Mouse (Mus musculus) bone marrow, adult 2 months (tissue): ENCODE results near the gene Slbp. TPM values are rescaled to one million over a fixed set of nuclear protein-coding genes. Genes with fewer than 3 reads are reported as not detected.
A peak's percentile ranks its signal among the peaks of the same experiment; 100 is the strongest.

ENCODE experiments used
- H3K27ac ChIP-seq: fragments of 200-500 bp; 2 replicates; pipeline ENCODE4 v1.5.1; 2012; ENCODE audit warnings: low read depth, mild to moderate bottlenecking, control low read depth, inconsistent platforms, low read length; ENCODE audit not compliant: control insufficient read depth, poor library complexity, insufficient read depth
- H3K4me1 ChIP-seq: fragments of 200-500 bp; 2 replicates; pipeline ENCODE4 v1.6.1; 2011; ENCODE audit warnings: low read length; ENCODE audit not compliant: control insufficient read depth, insufficient read depth
- H3K4me3 ChIP-seq: fragments of 200-500 bp; replicated peaks from 2 replicates; pipeline ENCODE3; 2011; ENCODE audit warnings: mild to moderate bottlenecking, low read depth, low read length, control low read depth; ENCODE audit not compliant: control insufficient read depth
- CTCF ChIP-seq: fragments of 200-500 bp; IDR thresholded peaks from 2 replicates; pipeline ENCODE4 v1.5.1; 2011; ENCODE audit warnings: low read length, control low read depth; ENCODE audit not compliant: control insufficient read depth, insufficient read depth
- POLR2A ChIP-seq: fragments of 200-500 bp; IDR thresholded peaks from 2 replicates; pipeline ENCODE4 v1.6.1; 2011; ENCODE audit warnings: low read depth, mild to moderate bottlenecking, control low read depth, low read length, borderline replicate concordance; ENCODE audit not compliant: control insufficient read depth
- WGBS: fragments of 180-500 bp; shearing (Covaris S2); methylation state at CpG from one replicate; pipeline ENCODE4 v1.1.7; 2018; 5-methylcytosine and 5-hydroxymethylcytosine counted together
- polyA plus RNA-seq: library from polyadenylated mRNA; stranded (reverse); fragments of >200 nt; gene quantifications from 2 replicates; pipeline ENCODE4 v1.2.4, GENCODE M21; 2011; ENCODE audit warnings: low replicate concordance; ENCODE audit not compliant: missing spikeins, insufficient read depth, insufficient read length

Slbp gene
- polyA plus RNA-seq, 1 experiment = 194 TPM

GRCm38 (mm10) chr5:33684932-33685331, 32.6 kb upstream of the Slbp start:
- no peak for TF ChIP-seq CTCF
- TF ChIP-seq POLR2A = no peak
- 88% methylated on average over 4 of the region's 4 CpGs for WGBS
- Histone ChIP-seq H3K4me3 (no peak overlapping the region), H3K4me1 (no peaks in the 10 kb centered on the region), H3K27ac (no peak overlapping the region)

- H3K4me1 ChIP-seq = no peaks in the 10 kb centered on the region
- 40% methylated on average over 7 of the region's 7 CpGs for WGBS
- H3K27ac ChIP-seq = no peak overlapping the region
- no peak for TF ChIP-seq POLR2A
- peak; percentile 15; the same call in 1 of the 2 replicates for TF ChIP-seq CTCF
- H3K4me3 ChIP-seq = no peak overlapping the region
These were observed 31.7 kb upstream of the Slbp start for GRCm38 (mm10) chr5:33683897-33684652.

DNA sequence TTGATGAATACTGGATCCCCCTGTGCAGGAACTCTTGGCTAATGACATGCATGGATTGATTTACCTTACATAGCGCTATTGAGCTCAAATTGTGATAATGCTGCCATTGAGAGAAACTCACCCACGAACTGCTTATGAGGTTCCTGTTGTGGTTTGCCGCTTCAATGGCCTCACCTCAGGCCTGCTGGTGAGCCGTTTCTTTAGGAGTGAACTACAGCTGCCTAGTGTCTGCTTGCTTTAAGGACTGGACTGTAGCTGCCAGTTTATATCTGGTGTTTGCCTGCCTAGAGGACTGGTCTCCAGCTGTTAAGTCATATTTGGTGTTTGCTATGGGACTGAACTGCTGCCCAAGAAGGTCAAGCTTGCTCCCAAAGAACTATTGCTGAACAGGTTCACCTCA, 30.6 kb upstream of the Slbp start:
- TF ChIP-seq POLR2A (no peak), CTCF (no peak)
- Histone ChIP-seq H3K27ac (no peak overlapping the region), H3K4me3 (no peak overlapping the region), H3K4me1 (no peaks in the 10 kb centered on the region)
- 26% methylated on average over 4 of the region's 4 CpGs for WGBS

GRCm38 (mm10) chr5:33681611-33682388, 29.4 kb upstream of the Slbp start:
- Histone ChIP-seq H3K4me3 (no peak overlapping the region), H3K4me1 (no peaks in the 10 kb centered on the region), H3K27ac (no peak overlapping the region; the same call in 1 of the 2 replicates)
- 19% methylated on average over 15 of the region's 15 CpGs for WGBS
- no peak for TF ChIP-seq POLR2A
- no peak for TF ChIP-seq CTCF

GRCm38 (mm10) chr5:33681044-33681443, 28.7 kb upstream of the Slbp start:
- TF ChIP-seq CTCF = no peak
- no peak for TF ChIP-seq POLR2A
- no peaks in the 10 kb centered on the region for H3K4me1 ChIP-seq
- no peak overlapping the region; the same call in 1 of the 2 replicates for H3K27ac ChIP-seq
- no peak overlapping the region for H3K4me3 ChIP-seq
- WGBS = 34% methylated on average over 3 of the region's 3 CpGs

GRCm38 (mm10) chr5:33678244-33678643, 25.9 kb upstream of the Slbp start:
- TF ChIP-seq CTCF = no peak
- no peak for TF ChIP-seq POLR2A
- H3K27ac ChIP-seq = no peak overlapping the region
- 86% methylated on average over 5 of the region's 5 CpGs for WGBS
- no peaks in the 10 kb centered on the region for H3K4me1 ChIP-seq
- H3K4me3 ChIP-seq = no peak overlapping the region

- WGBS = 0% methylated on average over 1 of the region's 1 CpGs
- Histone ChIP-seq H3K4me1 (no peaks in the 10 kb centered on the region), H3K27ac (no peak overlapping the region), H3K4me3 (no peak overlapping the region)
- no peak for TF ChIP-seq POLR2A
- peak; percentile 60; the same call in 1 of the 2 replicates for TF ChIP-seq CTCF
These were observed 23.6 kb upstream of the Slbp start for GRCm38 (mm10) chr5:33675964-33676363.

- WGBS = 89% methylated on average over 3 of the region's 3 CpGs
- no peaks in the 10 kb centered on the region for H3K4me1 ChIP-seq
- no peak overlapping the region for H3K27ac ChIP-seq
- H3K4me3 ChIP-seq = no peak overlapping the region
- TF ChIP-seq CTCF (no peak), POLR2A (no peak)
These were observed 22.1 kb upstream of the Slbp start for GRCm38 (mm10) chr5:33674439-33674838.

DNA sequence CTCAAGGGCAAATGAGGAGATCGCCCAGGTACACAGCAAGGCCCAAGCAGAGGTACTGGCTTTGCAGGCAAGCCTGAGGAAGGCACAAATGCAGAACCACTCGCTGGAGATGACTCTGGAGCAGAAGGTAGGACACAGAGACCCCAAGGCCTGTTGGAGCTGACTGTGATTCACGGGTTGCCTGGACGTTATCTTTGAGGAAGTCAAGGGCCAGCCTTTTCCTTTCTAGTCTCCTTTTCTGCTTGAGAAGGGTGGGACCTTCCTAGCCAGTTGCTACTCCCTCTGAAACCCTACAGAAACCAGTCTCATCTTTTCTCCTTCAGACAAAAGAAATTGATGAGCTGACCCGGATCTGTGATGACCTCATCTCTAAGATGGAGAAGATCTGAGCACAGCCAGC, 19.3 kb upstream of the Slbp start:
- TF ChIP-seq CTCF = no peak
- H3K27ac ChIP-seq = no peak overlapping the region
- 30% methylated on average over 5 of the region's 5 CpGs for WGBS
- H3K4me1 ChIP-seq = no peaks in the 10 kb centered on the region
- H3K4me3 ChIP-seq = no peak overlapping the region
